In genomic region chr17:12118561-12118925, GRCm38 (mm10) we compare ENCODE assay signal across 8 mouse cellular contexts. TPM values are rescaled to one million over a fixed set of nuclear protein-coding genes. Genes with fewer than 3 reads are reported as not detected.
A peak's percentile ranks its signal among the peaks of the same experiment; 100 is the strongest.
DNase-seq lines count a peak whose midpoint lies in the region; ATAC-seq and TF ChIP-seq lines count a peak whose summit lies in the region.

Agpat4 (plus strand) TSS chr17:12118704.

- dilution Hi-C loops in CH12.LX (cut with MboI; ENCODE audit: extremely low pct_ligation_motif_present, extremely low pct_unique_long_range_greater_than_20kb, low sequenced_read_pairs), result no loop called here

- peaks cover 7% of the 10 kb centered on the region for H3K9me3 ChIP-seq in CH12.LX (replicated peaks; ENCODE audit: low read length)
- H3K9me3 ChIP-seq in neural tube, embryonic 15.5 days (replicated peaks), result no peaks in the 10 kb centered on the region

- peak within 1 kb of the TSS; percentile 88 for H3K9ac ChIP-seq in CH12.LX (ENCODE audit: insufficient read depth, low read depth)
- peak within 1 kb of the TSS; percentile 67 for H3K9ac ChIP-seq in neural tube, embryonic 15.5 days (replicated peaks)

- H3K36me3 ChIP-seq in CH12.LX (replicated peaks in 1 of 2; ENCODE audit: control insufficient read depth in 1 of 2, insufficient read depth in 1 of 2, low read length in 1 of 2), result peaks cover 0 to 3% of the 10 kb centered on the region in 2 experiments
- H3K36me3 ChIP-seq in neural tube, embryonic 15.5 days, result no peaks in the 10 kb centered on the region

- peaks cover 34% of the 10 kb centered on the region for H3K79me2 ChIP-seq in CH12.LX (replicated peaks; ENCODE audit: control insufficient read depth, extremely low read depth, insufficient read depth, poor library complexity, severe bottlenecking)

- TF ChIP-seq CTCF in CH12.LX (conservative IDR thresholded peaks at IDR 0.05 in 1 of 2, IDR thresholded peaks at IDR 0.05 in 1 of 2; ENCODE audit: low read depth in 2 of 2, low read length in 2 of 2), result no peak

- TF ChIP-seq POLR2A in CH12.LX (IDR thresholded peaks at IDR 0.05; ENCODE audit: low read depth, low read length), result no peak

- no peak for ATAC-seq in activated CD4-positive, CD25-positive, alpha-beta regulatory T cell, adult 4 months
- peak; percentile 60 for ATAC-seq in neural tube, embryonic 15.5 days (ENCODE audit: low FRiP score)

- intact Hi-C loops in heart, postnatal 14 days (cut with DNase I), result loop anchor here (5.0 kb wide), 3 partner anchors 59 to 94 kb away; no protein-coding TSS in a partner anchor

- TF ChIP-seq RAD21 in CH12.LX (IDR thresholded peaks at IDR 0.05; ENCODE audit: low read depth, low read length), result no peak

- H3K4me2 ChIP-seq in CH12.LX (ENCODE audit: insufficient read depth, low read depth, poor library complexity, severe bottlenecking), result peak within 1 kb of the TSS; percentile 97
- peak within 1 kb of the TSS; percentile 95 for H3K4me2 ChIP-seq in neural tube, embryonic 15.5 days

- H3K4me1 ChIP-seq in CH12.LX (ENCODE audit: control insufficient read depth in 1 of 2, insufficient read depth in 2 of 2), result peaks cover 0 to 20% of the 10 kb centered on the region in 2 experiments; a peak in 3 of 4 replicates
- H3K4me1 ChIP-seq in neural tube, embryonic 15.5 days, result peaks cover 28% of the 10 kb centered on the region

- peak within 1 kb of the TSS; percentile 78 for H3K27ac ChIP-seq in CH12.LX (ENCODE audit: insufficient read depth, low read depth)
- peak within 1 kb of the TSS; percentile 90 for H3K27ac ChIP-seq in neural tube, embryonic 15.5 days (replicated peaks)

- in situ Hi-C loops in CH12.LX (cut with MboI; ENCODE audit: low pct_ligation_motif_present, low pct_unique_long_range_greater_than_20kb, low sequenced_read_pairs), result loop anchor here (5.0 kb wide), 1 partner anchor 44 kb away; no protein-coding TSS in a partner anchor

- under 1% methylated on average over 13 of the region's 13 CpGs for WGBS in neural tube, embryonic 15.5 days

- no peaks in the 10 kb centered on the region for H3K27me3 ChIP-seq in CH12.LX (replicated peaks)
- no peaks in the 10 kb centered on the region for H3K27me3 ChIP-seq in neural tube, embryonic 15.5 days (replicated peaks)

- H3K4me3 ChIP-seq in CH12.LX (replicated peaks in 1 of 3; ENCODE audit: low read depth in 2 of 3, low read length in 2 of 3, poor library complexity in 1 of 3), result peak within 1 kb of the TSS; percentile 74 to 85 (median 81)
- H3K4me3 ChIP-seq in neural tube, embryonic 15.5 days (replicated peaks), result peak within 1 kb of the TSS; percentile 66

- TF ChIP-seq EP300 in CH12.LX (IDR thresholded peaks at IDR 0.05; ENCODE audit: low read length), result no peak

- no peak for DNase-seq in CH12.LX (ENCODE audit: extremely low read depth)
- peak; percentile 81 for DNase-seq in embryo, embryonic 11 days
- peak; percentile 37 to 44 for DNase-seq in heart, postnatal 14 days
- DNase-seq in layer of hippocampus, adult 18-20 months (ENCODE audit: low spot score in 2 of 2), result peak; percentile 18 to 51
- DNase-seq in lung, adult 18-20 months, result peak; percentile 41 to 47
- no peak for DNase-seq in Muller cell, postnatal 12 days (ENCODE audit: inconsistent ontology term)

TF ChIP-seq in CH12.LX, 34 proteins besides CTCF, POLR2A, EP300 and RAD21:
- TF ChIP-seq MAX (IDR thresholded peaks at IDR 0.05; ENCODE audit: low read length) (peak; percentile 24; the same call in 1 of the 2 replicates), MAFK (IDR thresholded peaks at IDR 0.05; ENCODE audit: insufficient replicate concordance, low read length) (no peak), RCOR1 (conservative IDR thresholded peaks at IDR 0.05; ENCODE audit: low read depth, low read length) (no peak), MEF2A (IDR thresholded peaks at IDR 0.05; ENCODE audit: borderline replicate concordance, low read depth, low read length) (0 out of 2 replicates have a peak, but pooled peaks have one; percentile 8), MXI1 (IDR thresholded peaks at IDR 0.05; ENCODE audit: low read depth, low read length) (peak; percentile 16; the same call in 1 of the 2 replicates), JUN (IDR thresholded peaks at IDR 0.05; ENCODE audit: insufficient read depth, low read depth, low read length) (no peak)
TF ChIP-seq in CH12.LX: peak in this region for 3.

RNA-seq across cellular contexts. Expression of gene Agpat4, which starts in this region (rescaled TPM):
- total RNA-seq in CH12.LX (2012; rRNA removed), result 74.2 and 83.2 TPM in 2 replicates
- 32.0 and 34.7 TPM in 2 replicates for total RNA-seq in CH12.LX (2014; rRNA removed)
- 44.0 and 44.5 TPM in 2 replicates for polyA plus RNA-seq in CH12.LX (2012; ENCODE audit: insufficient read length, low read depth)
- polyA plus RNA-seq in activated CD4-positive, CD25-positive, alpha-beta regulatory T cell, adult 4 months (2017; shearing (Covaris generic)), result 10 to 100 TPM; 15.7 to 24.8 TPM
- total RNA-seq in heart, postnatal 14 days (2021), result 1 to 10 TPM; 7.5 TPM
- 10 to 100 TPM; 71.2 to 74.9 TPM for total RNA-seq in layer of hippocampus, adult 18-20 months (2021)
- polyA plus RNA-seq in neural tube, embryonic 15.5 days (2015; fragmentation: Nextera tagmentation; extraction: Ambion mirVana), result 55.5 and 55.8 TPM in 2 replicates

Comparison
In these comparisons a context has a peak if more than half of its experiments do, and no peak if none do; other contexts are left out.
1. DNase-seq: peak in embryo, embryonic 11 days (single experiment), heart, postnatal 14 days (2 of 2), layer of hippocampus, adult 18-20 months (2 of 2) and lung, adult 18-20 months (2 of 2); none in CH12.LX (single experiment) and Muller cell, postnatal 12 days (single experiment).